ENCODE assay signal across 10 mouse cellular contexts in genomic region chr15:86067941-86068495, GRCm38 (mm10). TPM values are rescaled to one million over a fixed set of nuclear protein-coding genes. Genes with fewer than 3 reads are reported as not detected.
A peak's percentile ranks its signal among the peaks of the same experiment; 100 is the strongest.
DNase-seq lines count a peak whose midpoint lies in the region; ATAC-seq and TF ChIP-seq lines count a peak whose summit lies in the region.
"Had no signal": no experiment of that assay in that cellular context is flagged by ENCODE, and none has a peak within 500 bp of the region (broad histone marks: within the 10 kb centered on the region; RNA-seq: fewer than 3 reads in every experiment).

No protein-coding gene starts in this region.

- H3K9me3 ChIP-seq in heart, embryonic 12.5 days (replicated peaks) = 0 out of 2 replicates have a peak, but pooled peaks cover 3% of the 10 kb centered on the region
- no peaks in the 10 kb centered on the region for H3K9me3 ChIP-seq in lung, embryonic 15.5 days
- H3K9me3 ChIP-seq: limb, embryonic 13.5 days; midbrain, embryonic 13.5 days had no signal

- ATAC-seq in heart, embryonic 12.5 days (ENCODE audit: insufficient number of reproducible peaks, low FRiP score) = 0 out of 2 replicates have a peak, but pooled peaks have one; percentile 46
- no peak for ATAC-seq in lung, embryonic 15.5 days (ENCODE audit: borderline replicate concordance, extremely low read depth, low FRiP score, low TSS enrichment)
- ATAC-seq in frontal cortex, adult (ENCODE audit: low TSS enrichment) = no peak

- H3K27ac ChIP-seq in heart, embryonic 12.5 days (ENCODE audit: poor library complexity, severe bottlenecking) = 0 out of 2 replicates have a peak overlapping the region, but pooled peaks have one; percentile 26
- H3K27ac ChIP-seq in lung, embryonic 15.5 days = peak overlapping the region; percentile 36; the same call in 1 of the 2 replicates
- peak overlapping the region; percentile 96 for H3K27ac ChIP-seq in embryonic fibroblast, embryonic 13.5 days (ENCODE audit: insufficient read depth, low read length)
- H3K27ac ChIP-seq: limb, embryonic 13.5 days; midbrain, embryonic 13.5 days had no signal

- TF ChIP-seq CTCF in lung, adult 2 months (IDR thresholded peaks at IDR 0.05; ENCODE audit: insufficient read depth, low read length) = no peak
- TF ChIP-seq CTCF in embryonic fibroblast, embryonic 13.5 days (IDR thresholded peaks at IDR 0.05; ENCODE audit: borderline replicate concordance, insufficient read depth, low read length) = no peak

- no peaks in the 10 kb centered on the region for H3K27me3 ChIP-seq in heart, embryonic 12.5 days (replicated peaks)
- H3K27me3 ChIP-seq in lung, embryonic 15.5 days = no peaks in the 10 kb centered on the region
- no peaks in the 10 kb centered on the region for H3K27me3 ChIP-seq in myocyte (ENCODE audit: control insufficient read depth, insufficient read depth, insufficient read length)
- H3K27me3 ChIP-seq: limb, embryonic 13.5 days; midbrain, embryonic 13.5 days had no signal

- no peak overlapping the region for H3K4me2 ChIP-seq in heart, embryonic 12.5 days
- H3K4me2 ChIP-seq in lung, embryonic 15.5 days = no peak overlapping the region
- peak overlapping the region; percentile 90 for H3K4me2 ChIP-seq in myocyte (ENCODE audit: low read depth)
- H3K4me2 ChIP-seq: limb, embryonic 13.5 days; midbrain, embryonic 13.5 days had no signal

- peaks cover 62% of the 10 kb centered on the region for H3K4me1 ChIP-seq in heart, embryonic 12.5 days (replicated peaks)
- H3K4me1 ChIP-seq in lung, embryonic 15.5 days = peaks cover 37% of the 10 kb centered on the region
- peaks cover 11% of the 10 kb centered on the region for H3K4me1 ChIP-seq in lung, adult 2 months (ENCODE audit: control insufficient read depth, insufficient read depth, low read length)
- peaks cover 19% of the 10 kb centered on the region for H3K4me1 ChIP-seq in embryonic fibroblast, embryonic 13.5 days (ENCODE audit: control insufficient read depth, insufficient read depth, low read length)

- H3K9ac ChIP-seq in heart, embryonic 12.5 days = no peak overlapping the region
- H3K9ac ChIP-seq in lung, embryonic 15.5 days = no peak overlapping the region
- H3K9ac ChIP-seq: limb, embryonic 13.5 days; midbrain, embryonic 13.5 days had no signal

- H3ac ChIP-seq in myocyte (ENCODE audit: control insufficient read depth, insufficient read length) = no peak overlapping the region

- no peak for DNase-seq in heart, postnatal 25 days (ENCODE audit: low spot score)
- DNase-seq in lung, adult 2 months = no peak
- DNase-seq: layer of hippocampus, adult 9-11 months had no signal

- WGBS in heart, embryonic 12.5 days = 84% methylated on average over 4 of the region's 4 CpGs
- WGBS in lung, embryonic 15.5 days = 65% methylated on average over 4 of the region's 4 CpGs
- 67% methylated on average over 4 of the region's 4 CpGs for WGBS in lung, adult 2 months

- intact Hi-C loops in heart, postnatal 25 days (cut with DNase I) = no loop called here

- no peak for TF ChIP-seq POLR2A in lung, adult 2 months (IDR thresholded peaks at IDR 0.05; ENCODE audit: borderline replicate concordance, extremely low read depth, low read depth, low read length)
- TF ChIP-seq POLR2A in embryonic fibroblast, embryonic 13.5 days (IDR thresholded peaks at IDR 0.05; ENCODE audit: low read depth, low read length) = no peak
- no peak for TF ChIP-seq POLR2A in myocyte (IDR thresholded peaks at IDR 0.05; ENCODE audit: insufficient read length, low read depth)

- H3K4me3 ChIP-seq in heart, embryonic 12.5 days = no peak overlapping the region
- H3K4me3 ChIP-seq in lung, embryonic 15.5 days = no peak overlapping the region
- H3K4me3 ChIP-seq in lung, adult 2 months (replicated peaks; ENCODE audit: extremely low read depth, low read depth, low read length) = no peak overlapping the region
- H3K4me3 ChIP-seq in embryonic fibroblast, embryonic 13.5 days (ENCODE audit: insufficient read depth, low read length) = no peak overlapping the region
- peak overlapping the region; percentile 6 for H3K4me3 ChIP-seq in myocyte
- H3K4me3 ChIP-seq: limb, embryonic 13.5 days; midbrain, embryonic 13.5 days had no signal

- no peaks in the 10 kb centered on the region for H3K36me3 ChIP-seq in heart, embryonic 12.5 days
- no peaks in the 10 kb centered on the region for H3K36me3 ChIP-seq in lung, embryonic 15.5 days
- H3K36me3 ChIP-seq in myocyte (ENCODE audit: control insufficient read depth, insufficient read depth) = no peaks in the 10 kb centered on the region

- H3K79me2 ChIP-seq in myocyte (ENCODE audit: control insufficient read depth, insufficient read depth) = peaks cover 54% of the 10 kb centered on the region

TF ChIP-seq in myocyte, 11 proteins besides CTCF, POLR2A, EP300 and RAD21:
- TF ChIP-seq SRF (IDR thresholded peaks at IDR 0.05; ENCODE audit: control insufficient read depth, insufficient read length, low read depth) (no peak), MYOG (IDR thresholded peaks at IDR 0.05; ENCODE audit: control insufficient read depth in 1 of 3, insufficient read depth in 1 of 3, insufficient read length in 2 of 3, low read depth in 2 of 3) (no peak), MAX (IDR thresholded peaks at IDR 0.05; ENCODE audit: low read depth) (no peak), E2F4 (IDR thresholded peaks at IDR 0.05; ENCODE audit: insufficient read depth) (no peak)

RNA-seq across cellular contexts. Expression of gene Gramd4, which starts 10.5 kb away (rescaled TPM):
- 14.3 and 14.8 TPM in 2 replicates for polyA plus RNA-seq in heart, embryonic 12.5 days (2016; fragmentation: Nextera tagmentation; extraction: Ambion mirVana)
- total RNA-seq in heart, postnatal 25 days (2021) = 10 to 100 TPM; 30.4 to 34.7 TPM
- polyA plus RNA-seq in lung, embryonic 15.5 days (2015; fragmentation: Nextera tagmentation; extraction: Ambion mirVana) = 12.9 and 14.6 TPM in 2 replicates
- 21.5 and 24.4 TPM in 2 replicates for polyA plus RNA-seq in lung, adult 2 months (2012; rRNA removed)
- 18.0 and 31.4 TPM in 2 replicates for polyA plus RNA-seq in embryonic fibroblast, embryonic 13.5 days (2011; ENCODE audit: insufficient read length, low read depth, missing spikeins)
- polyA plus RNA-seq in myocyte (2012; fragmentation: generic; extraction: Trizol) = 15.0 TPM

RNA-seq across cellular contexts. Expression of gene Celsr1, which starts 34.4 kb away (rescaled TPM):
- 2.0 and 2.3 TPM in 2 replicates for polyA plus RNA-seq in heart, embryonic 12.5 days (2016; fragmentation: Nextera tagmentation; extraction: Ambion mirVana)
- total RNA-seq in heart, postnatal 25 days (2021) = 1 to 10 TPM; 6.6 to 7.2 TPM
- 4.3 and 4.8 TPM in 2 replicates for polyA plus RNA-seq in lung, embryonic 15.5 days (2015; fragmentation: Nextera tagmentation; extraction: Ambion mirVana)
- polyA plus RNA-seq in lung, adult 2 months (2012; rRNA removed) = 16.0 and 16.2 TPM in 2 replicates
- polyA plus RNA-seq in embryonic fibroblast, embryonic 13.5 days (2011; ENCODE audit: insufficient read length, low read depth, missing spikeins) = 0.20 and 0.91 TPM in 2 replicates
- 0.06 TPM for polyA plus RNA-seq in myocyte (2012; fragmentation: generic; extraction: Trizol)

Comparison
In these comparisons a context has a peak if more than half of its experiments do, and no peak if none do; other contexts are left out.
1. H3K27ac ChIP-seq: peak in every context shown above with its lines; median percentile 96 in embryonic fibroblast, embryonic 13.5 days; 36 in lung, embryonic 15.5 days; 26 in heart, embryonic 12.5 days.